Mouse (Mus musculus): ENCODE results near the gene Sel1l2. TPM values are rescaled to one million over a fixed set of nuclear protein-coding genes. Genes with fewer than 3 reads are reported as not detected.
A peak's percentile ranks its signal among the peaks of the same experiment; 100 is the strongest.

Sel1l2 gene
- not detected in 3 replicates for total RNA-seq (2017)

DNA sequence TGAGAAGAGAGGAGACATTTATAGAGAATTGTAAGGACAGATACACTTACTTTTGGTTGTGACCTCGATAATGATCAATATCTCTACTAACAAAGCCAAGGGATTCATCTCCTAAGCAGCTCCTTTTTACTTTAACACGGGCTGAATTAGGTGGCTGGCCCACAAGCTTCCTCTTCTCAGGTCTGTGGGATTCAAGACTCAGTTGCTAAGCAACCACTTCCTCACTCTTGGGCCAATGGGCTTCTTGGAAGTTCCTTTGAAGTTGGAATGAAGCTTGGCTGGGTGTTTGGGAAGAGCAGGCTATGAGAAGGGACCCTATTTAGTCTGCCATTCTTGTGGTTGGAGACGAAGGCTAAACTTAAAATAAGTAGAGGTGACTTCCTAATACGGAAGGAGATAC is at the start of gene Sel1l2:
Gene Sel1l2, minus strand, starts transcription at position 182 of the 400 bp plus-strand sequence.
- no peak for ATAC-seq (replicated peaks; ENCODE audit: insufficient number of reproducible peaks, low FRiP score, low TSS enrichment, poor library complexity, severe bottlenecking)

GRCm38 (mm10) chr2:140439081-140439480 is 49.6 kb upstream of the Sel1l2 start:
- no peak for ATAC-seq (replicated peaks; ENCODE audit: insufficient number of reproducible peaks, low FRiP score, low TSS enrichment, poor library complexity, severe bottlenecking)

- ATAC-seq (replicated peaks; ENCODE audit: insufficient number of reproducible peaks, low FRiP score, low TSS enrichment, poor library complexity, severe bottlenecking): no peak
Measured at GRCm38 (mm10) chr2:140427283-140427682, 37.8 kb upstream of the Sel1l2 start.

- ATAC-seq (replicated peaks; ENCODE audit: insufficient number of reproducible peaks, low FRiP score, low TSS enrichment, poor library complexity, severe bottlenecking): no peak
Measured at GRCm38 (mm10) chr2:140425844-140426243, 36.3 kb upstream of the Sel1l2 start.

- ATAC-seq (replicated peaks; ENCODE audit: insufficient number of reproducible peaks, low FRiP score, low TSS enrichment, poor library complexity, severe bottlenecking): no peak
Measured at GRCm38 (mm10) chr2:140395744-140396231, 6.3 kb upstream of the Sel1l2 start.

DNA sequence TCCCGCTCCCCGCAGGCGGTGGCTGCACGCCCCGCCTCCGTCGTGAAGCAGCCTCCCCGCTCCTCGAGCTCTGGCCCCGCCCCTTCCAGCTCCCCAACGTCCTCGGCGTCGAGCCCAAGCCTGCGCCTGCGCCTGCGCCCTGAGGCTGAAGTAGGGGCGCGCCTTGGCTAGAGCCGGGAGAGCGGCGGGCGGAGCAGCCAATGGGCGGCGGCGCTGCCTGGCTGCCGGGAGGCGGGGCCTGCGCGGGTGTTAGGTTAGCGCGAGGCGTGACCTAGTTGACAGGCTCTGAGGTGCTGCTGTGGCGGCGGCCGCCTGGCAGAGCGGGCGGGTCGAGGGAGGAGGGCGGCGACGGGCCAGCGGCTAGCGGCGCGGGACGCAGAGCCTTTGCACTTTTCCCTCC is 5.7 kb upstream of the Sel1l2 start, which contains the start of gene Macrod2:
Gene Macrod2, plus strand, starts transcription at position 131 of the 400 bp plus-strand sequence.
- ATAC-seq (replicated peaks; ENCODE audit: insufficient number of reproducible peaks, low FRiP score, low TSS enrichment, poor library complexity, severe bottlenecking): peak; percentile 80

- ATAC-seq (replicated peaks; ENCODE audit: insufficient number of reproducible peaks, low FRiP score, low TSS enrichment, poor library complexity, severe bottlenecking): no peak
Measured at GRCm38 (mm10) chr2:140364804-140365203, 24.7 kb downstream of the Sel1l2 start.

DNA sequence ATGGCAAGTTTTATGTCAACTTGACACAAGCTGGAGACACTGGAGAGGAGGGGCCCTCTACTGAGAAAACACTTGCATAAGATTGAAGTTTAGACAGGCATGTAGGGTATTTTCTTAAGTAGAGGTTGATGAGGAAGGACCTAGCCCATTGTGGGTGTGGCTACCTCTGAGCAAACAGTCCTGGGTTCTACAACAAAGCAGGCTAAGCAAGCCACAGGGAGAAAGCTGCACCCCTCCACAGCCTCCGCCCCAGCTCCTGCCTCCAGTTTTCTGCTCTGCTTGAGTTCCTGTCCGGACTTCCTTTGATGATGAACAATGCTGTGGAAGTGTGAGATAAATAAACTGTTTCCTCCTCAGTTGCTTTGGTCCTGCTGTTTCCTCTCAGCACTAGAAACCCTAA is 29.6 kb downstream of the Sel1l2 start:
- no peak for ATAC-seq (replicated peaks; ENCODE audit: insufficient number of reproducible peaks, low FRiP score, low TSS enrichment, poor library complexity, severe bottlenecking)

DNA sequence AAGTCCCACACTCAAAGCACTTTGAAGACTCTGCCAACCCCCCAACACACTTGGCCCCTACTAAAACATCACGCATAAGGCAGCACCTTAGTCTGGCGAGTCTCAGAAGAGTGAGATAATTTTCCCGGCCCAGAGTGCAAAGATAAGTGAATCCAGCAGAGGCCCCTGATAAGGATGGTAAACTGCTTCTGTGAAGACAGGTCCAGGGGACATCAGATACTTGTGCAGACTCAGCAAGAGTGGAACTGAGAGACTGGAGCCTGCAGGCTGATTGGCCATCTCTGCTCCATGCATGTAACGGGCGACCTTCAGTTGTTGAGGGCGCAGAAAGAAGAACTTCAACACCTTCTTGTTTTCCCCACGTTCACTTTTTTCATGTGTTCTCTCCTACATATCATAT is 47.1 kb downstream of the Sel1l2 start:
- ATAC-seq (replicated peaks; ENCODE audit: insufficient number of reproducible peaks, low FRiP score, low TSS enrichment, poor library complexity, severe bottlenecking): no peak

DNA sequence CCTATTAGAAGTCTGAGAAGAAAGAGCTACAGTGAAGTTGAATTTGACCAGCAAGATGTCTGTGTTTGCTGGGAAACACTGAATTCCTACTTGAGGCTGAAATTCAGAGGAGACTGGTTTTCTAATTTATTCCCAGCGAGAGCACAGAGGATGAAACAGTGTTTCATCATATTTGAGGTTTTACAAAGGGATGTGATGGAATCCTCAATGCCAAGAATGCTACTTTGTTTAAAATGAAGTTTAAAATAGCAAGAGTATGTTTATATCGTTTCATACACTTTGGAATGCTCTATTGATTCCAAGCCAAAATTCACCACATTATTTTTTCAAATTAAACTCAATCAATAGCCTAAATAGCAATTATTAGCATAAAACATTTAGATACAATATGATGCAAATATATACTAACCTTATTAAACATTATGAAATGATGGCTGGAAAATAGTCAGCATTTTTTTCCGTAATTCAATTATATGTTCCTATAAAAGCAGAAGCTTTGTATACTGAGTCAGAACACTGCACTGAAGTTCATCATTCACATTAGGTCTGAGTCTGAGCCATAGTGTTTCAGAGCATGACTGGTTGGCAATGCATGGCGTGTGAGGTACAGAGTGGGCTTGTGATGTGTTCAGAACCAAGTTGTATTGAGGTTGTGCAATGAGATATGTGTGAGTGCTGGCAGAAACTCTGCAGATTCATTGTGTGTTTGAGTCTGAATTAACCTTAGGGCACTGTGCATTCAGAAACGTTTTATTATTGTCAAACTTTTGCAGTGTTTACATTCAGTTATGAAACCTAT is 58.8 kb downstream of the Sel1l2 start:
- no peak for ATAC-seq (replicated peaks; ENCODE audit: insufficient number of reproducible peaks, low FRiP score, low TSS enrichment, poor library complexity, severe bottlenecking)

DNA sequence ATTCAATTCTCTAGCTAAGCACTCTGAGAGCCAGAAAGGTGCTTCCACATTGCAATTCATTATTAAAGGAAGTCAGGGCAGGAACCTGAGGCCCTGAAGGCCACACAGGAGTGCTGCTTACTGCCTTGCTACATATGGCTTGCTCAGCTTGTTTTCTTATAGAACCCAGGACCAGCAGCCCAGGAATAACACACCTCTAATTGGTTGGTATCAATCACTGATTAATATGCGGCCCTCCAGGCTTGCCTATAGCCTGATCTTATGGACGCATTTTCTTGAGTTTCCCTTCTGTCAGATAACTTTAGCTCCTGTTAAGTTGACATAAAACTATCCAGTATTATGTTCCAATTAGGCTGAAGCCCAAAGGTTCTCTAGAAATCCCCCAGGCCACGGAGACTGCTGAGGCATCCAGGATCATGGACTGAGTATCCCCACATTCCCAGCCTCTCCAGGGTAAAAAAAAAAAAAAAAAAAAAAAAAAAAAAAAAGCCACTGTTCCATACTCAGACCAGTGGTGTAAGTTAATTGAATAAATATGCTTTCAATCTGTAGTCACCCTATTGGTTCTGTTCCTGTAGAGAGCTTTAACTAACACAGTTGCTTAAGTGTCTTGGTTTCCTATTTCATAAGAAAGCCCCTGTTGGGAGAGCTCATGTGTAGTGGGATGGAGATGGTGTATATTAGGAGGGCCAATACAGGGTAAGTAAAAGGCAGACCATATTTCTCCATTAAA is 86.4 kb downstream of the Sel1l2 start:
- ATAC-seq (replicated peaks; ENCODE audit: insufficient number of reproducible peaks, low FRiP score, low TSS enrichment, poor library complexity, severe bottlenecking): no peak

DNA sequence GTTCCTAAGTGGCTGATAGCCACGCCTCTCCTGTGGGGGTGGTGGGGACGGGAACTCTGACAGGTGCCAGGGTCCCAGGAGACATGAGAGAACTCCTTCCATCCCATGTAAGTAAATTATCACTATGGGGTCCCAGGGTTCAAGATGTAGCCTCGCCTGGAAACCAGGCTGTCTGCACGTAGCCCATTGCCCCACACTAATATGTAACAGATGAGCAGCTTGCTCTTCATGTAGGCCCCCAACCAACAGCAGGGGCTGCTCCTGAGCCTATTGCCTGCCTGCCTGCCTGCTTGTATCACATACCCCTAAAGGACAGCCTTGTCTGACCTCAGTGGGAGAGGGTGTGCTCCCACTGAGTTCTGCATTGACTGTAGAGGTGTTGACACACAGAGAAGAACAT is 92.4 kb downstream of the Sel1l2 start:
- no peak for ATAC-seq (replicated peaks; ENCODE audit: insufficient number of reproducible peaks, low FRiP score, low TSS enrichment, poor library complexity, severe bottlenecking)

DNA sequence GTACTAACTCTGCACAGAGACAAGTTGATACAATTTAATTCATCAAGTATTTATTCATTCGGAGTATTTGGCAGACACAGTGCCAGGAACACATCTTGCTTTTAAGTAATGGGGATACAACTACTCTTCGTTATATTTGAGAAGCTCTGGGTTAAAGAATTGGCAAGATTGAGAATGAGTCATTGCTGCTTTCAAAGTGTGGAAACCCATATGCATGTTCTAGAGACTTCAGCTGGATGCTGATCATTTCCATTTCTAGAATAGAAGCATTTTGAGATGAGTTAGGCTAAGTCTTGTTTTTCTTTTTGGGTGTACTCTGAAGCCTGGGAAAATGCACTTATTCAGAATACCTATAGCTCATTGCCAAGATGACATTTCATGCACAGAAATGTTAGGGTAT is 95.7 kb downstream of the Sel1l2 start:
- no peak for ATAC-seq (replicated peaks; ENCODE audit: insufficient number of reproducible peaks, low FRiP score, low TSS enrichment, poor library complexity, severe bottlenecking)

- no peak for ATAC-seq (replicated peaks; ENCODE audit: insufficient number of reproducible peaks, low FRiP score, low TSS enrichment, poor library complexity, severe bottlenecking)
Measured at GRCm38 (mm10) chr2:140280808-140281207, 108.7 kb downstream of the Sel1l2 start.

GRCm38 (mm10) chr2:140255595-140256141 is 133.8 kb downstream of the Sel1l2 start:
- no peak for ATAC-seq (replicated peaks; ENCODE audit: insufficient number of reproducible peaks, low FRiP score, low TSS enrichment, poor library complexity, severe bottlenecking)

DNA sequence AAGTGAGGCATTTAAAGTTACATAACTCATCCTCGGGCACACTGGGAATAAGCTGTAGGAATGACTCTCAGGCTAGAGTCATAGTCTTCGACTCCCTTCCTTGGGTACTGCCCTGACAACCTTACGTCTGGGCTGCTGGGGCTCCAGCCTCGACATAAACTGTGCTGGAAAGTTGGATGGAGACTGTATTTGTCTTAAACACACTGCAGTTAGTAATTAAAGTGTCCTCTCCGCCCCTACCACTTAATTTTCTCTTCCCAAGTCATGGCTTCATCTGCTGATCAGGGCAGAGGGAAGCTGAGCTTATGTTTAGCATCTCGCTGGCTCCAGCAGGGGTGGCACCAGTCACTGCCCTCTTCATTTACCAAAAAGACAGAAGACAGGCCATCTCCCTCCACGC is 135.2 kb downstream of the Sel1l2 start:
- ATAC-seq (replicated peaks; ENCODE audit: insufficient number of reproducible peaks, low FRiP score, low TSS enrichment, poor library complexity, severe bottlenecking): no peak

- no peak for ATAC-seq (replicated peaks; ENCODE audit: insufficient number of reproducible peaks, low FRiP score, low TSS enrichment, poor library complexity, severe bottlenecking)
Measured at GRCm38 (mm10) chr2:140243105-140243504, 146.4 kb downstream of the Sel1l2 start.

- no peak for ATAC-seq (replicated peaks; ENCODE audit: insufficient number of reproducible peaks, low FRiP score, low TSS enrichment, poor library complexity, severe bottlenecking)
Measured at GRCm38 (mm10) chr2:140242398-140242797, 147.1 kb downstream of the Sel1l2 start.

DNA sequence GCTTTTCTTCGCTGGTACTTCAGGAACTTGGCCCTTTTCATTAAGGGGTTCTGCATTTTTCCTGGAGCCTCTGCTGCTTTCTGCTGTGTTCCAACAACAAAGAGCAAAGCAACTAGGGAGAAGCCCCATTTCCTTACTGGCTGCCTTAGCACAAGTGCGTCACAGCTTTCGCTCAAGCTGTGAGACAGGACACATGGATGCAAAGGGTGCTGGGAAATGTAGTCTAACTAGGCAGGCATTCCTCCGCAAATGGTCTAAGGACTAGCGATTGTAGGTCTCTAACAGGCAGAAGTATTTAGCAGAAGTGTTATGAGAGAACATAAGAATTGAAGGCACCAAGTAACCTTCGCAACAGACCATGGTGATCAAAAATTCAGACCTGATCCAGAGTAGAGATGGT is 152.3 kb downstream of the Sel1l2 start:
- ATAC-seq (replicated peaks; ENCODE audit: insufficient number of reproducible peaks, low FRiP score, low TSS enrichment, poor library complexity, severe bottlenecking): no peak

DNA sequence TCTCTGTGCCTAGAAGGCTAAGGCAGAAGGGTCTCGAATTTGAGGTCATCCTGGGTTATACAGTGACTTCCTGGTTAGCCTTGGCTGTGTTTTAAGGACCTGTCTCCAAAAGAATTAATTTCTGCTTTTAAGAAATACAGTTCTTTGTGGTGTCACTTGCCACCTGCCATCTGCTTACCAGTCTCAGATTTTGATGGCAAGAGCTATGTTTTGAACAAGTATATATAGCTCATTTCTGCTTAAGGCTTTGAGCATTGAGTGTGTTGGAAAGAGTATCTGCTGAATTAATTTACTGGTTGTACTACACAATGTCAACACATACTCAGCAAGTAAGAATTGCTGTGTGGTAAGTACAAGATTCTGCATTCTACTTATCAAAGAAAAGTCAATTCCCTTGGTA is 159.2 kb downstream of the Sel1l2 start:
- ATAC-seq (replicated peaks; ENCODE audit: insufficient number of reproducible peaks, low FRiP score, low TSS enrichment, poor library complexity, severe bottlenecking): no peak

Data from monocyte, adult 5-6 weeks (primary cell).